Mouse (Mus musculus): ENCODE measurements at regions not wholly inside any gene's neighbourhood (a gene's known extent, or its start where the extent isn't known, plus 50 kb on each side); places are given as distances from the start of the nearest gene placed in this dataset.

- DNase-seq (ENCODE audit: extremely low spot score, low read depth, low spot score): no peak
Measured at GRCm38 (mm10) chr2:51240000-51240399, 91.1 kb upstream of the Rnd3 start.

GRCm38 (mm10) chr2:51238992-51239391, 90.1 kb upstream of the Rnd3 start:
- no peak for DNase-seq (ENCODE audit: extremely low spot score, low read depth, low spot score)

GRCm38 (mm10) chr2:51238131-51238931, 89.4 kb upstream of the Rnd3 start:
- peak; percentile 78 for DNase-seq (ENCODE audit: extremely low spot score, low read depth, low spot score)

- DNase-seq (ENCODE audit: extremely low spot score, low read depth, low spot score): no peak
Measured at GRCm38 (mm10) chr2:51237451-51237850, 88.5 kb upstream of the Rnd3 start.

- no peak for DNase-seq (ENCODE audit: extremely low spot score, low read depth, low spot score)
Measured at GRCm38 (mm10) chr2:51236852-51237251, 87.9 kb upstream of the Rnd3 start.

- DNase-seq (ENCODE audit: extremely low spot score, low read depth, low spot score): no peak
Measured at GRCm38 (mm10) chr2:51234427-51234826, 85.5 kb upstream of the Rnd3 start.

GRCm38 (mm10) chr2:51222851-51223250, 73.9 kb upstream of the Rnd3 start:
- no peak for DNase-seq (ENCODE audit: extremely low spot score, low read depth, low spot score)

GRCm38 (mm10) chr2:51219714-51220113, 70.8 kb upstream of the Rnd3 start:
- peak; percentile 61 for DNase-seq (ENCODE audit: extremely low spot score, low read depth, low spot score)

- DNase-seq (ENCODE audit: extremely low spot score, low read depth, low spot score): peak; percentile 49
Measured at GRCm38 (mm10) chr2:51207150-51208022, 58.5 kb upstream of the Rnd3 start.

GRCm38 (mm10) chr2:51206332-51206731, 57.4 kb upstream of the Rnd3 start:
- peak; percentile 50 for DNase-seq (ENCODE audit: extremely low spot score, low read depth, low spot score)

Measured in hindlimb bud, embryonic 11.5 days (tissue).